In the genomic region with DNA sequence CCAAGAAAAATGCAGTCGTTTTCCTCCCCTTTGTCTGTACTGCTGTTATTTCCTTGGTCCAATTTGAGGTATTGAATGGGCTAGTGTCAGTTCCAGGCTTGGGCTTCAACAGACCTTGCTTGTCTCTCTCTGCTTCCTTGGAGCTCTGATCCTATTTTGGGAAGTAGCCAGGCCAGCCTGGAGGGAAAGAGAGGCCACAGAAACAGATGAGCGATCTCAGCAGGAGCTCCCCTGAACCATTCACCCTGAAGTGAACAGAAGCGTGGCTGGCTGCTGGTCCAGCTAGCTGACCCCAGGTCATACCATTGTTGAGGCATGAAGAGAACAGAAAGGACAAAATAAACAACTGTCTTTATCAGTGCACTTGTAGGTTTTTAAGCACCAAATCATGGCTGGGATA, we compare ENCODE assay signal across 13 mouse cellular contexts. TPM values are rescaled to one million over a fixed set of nuclear protein-coding genes. Genes with fewer than 3 reads are reported as not detected.
DNase-seq lines count a peak whose midpoint lies in the region; ATAC-seq lines count a peak whose summit lies in the region.
"Had no signal": no experiment of that assay in that cellular context is flagged by ENCODE, and none has a peak within 500 bp of the region (broad histone marks: within the 10 kb centered on the region; RNA-seq: fewer than 3 reads in every experiment).

No protein-coding gene starts in this region.

- H3K4me2 ChIP-seq in embryonic facial prominence, embryonic 12.5 days (replicated peaks): no peak overlapping the region

- no peaks in the 10 kb centered on the region for H3K36me3 ChIP-seq in embryonic facial prominence, embryonic 12.5 days

- no peak overlapping the region for H3K4me3 ChIP-seq in embryonic facial prominence, embryonic 12.5 days
- H3K4me3 ChIP-seq: erythroblast, embryonic 14.5 days; left cerebral cortex, adult 2 months had no signal

- no peak for ATAC-seq in embryonic facial prominence, embryonic 12.5 days (ENCODE audit: insufficient number of reproducible peaks, insufficient read depth, low FRiP score, low TSS enrichment)
- no peak for ATAC-seq in frontal cortex, adult (ENCODE audit: low TSS enrichment)

- H3K9me3 ChIP-seq in embryonic facial prominence, embryonic 12.5 days: no peaks in the 10 kb centered on the region

- no peak overlapping the region for H3K9ac ChIP-seq in embryonic facial prominence, embryonic 12.5 days
- H3K9ac ChIP-seq: liver, postnatal 0 days had no signal

- WGBS in embryonic facial prominence, embryonic 12.5 days: 15% methylated on average over 3 of the region's 3 CpGs

- DNase-seq in kidney, adult 11 months: peak; percentile 29
- no peak for DNase-seq in kidney, adult 18-20 months
- DNase-seq in NIH3T3 (ENCODE audit: low read depth): peak; percentile 58
- DNase-seq in lung, postnatal 10 days: peak; percentile 35
- DNase-seq in thymus, postnatal 14 days: no peak
- no peak for DNase-seq in layer of hippocampus, adult 18-20 months (ENCODE audit: low spot score in 2 of 2)
- DNase-seq: heart, adult 18-20 months; heart, postnatal 4 days; liver, postnatal 0 days had no signal

- peaks cover 24% of the 10 kb centered on the region for H3K4me1 ChIP-seq in embryonic facial prominence, embryonic 12.5 days

- H3K27ac ChIP-seq in embryonic facial prominence, embryonic 12.5 days: 0 out of 2 replicates have a peak overlapping the region, but pooled peaks have one; percentile 46
- H3K27ac ChIP-seq: left cerebral cortex, adult 2 months had no signal

- no peaks in the 10 kb centered on the region for H3K27me3 ChIP-seq in embryonic facial prominence, embryonic 12.5 days

RNA-seq across cellular contexts. Expression of a gene that starts 12.8 kb away (rescaled TPM):
- 102 and 111 TPM in 2 replicates for polyA plus RNA-seq in embryonic facial prominence, embryonic 12.5 days (2016; fragmentation: Nextera tagmentation; extraction: Ambion mirVana)
- total RNA-seq in layer of hippocampus, adult 18-20 months (2021): 1 to 10 TPM; 1.7 to 2.1 TPM

Comparison
In these comparisons a context has a peak if more than half of its experiments do, and no peak if none do; other contexts are left out.
1. DNase-seq: peak in kidney, adult 11 months (single experiment), NIH3T3 (single experiment) and lung, postnatal 10 days (single experiment); none in kidney, adult 18-20 months (single experiment), thymus, postnatal 14 days (single experiment) and layer of hippocampus, adult 18-20 months (0 of 2).